10 mouse cellular contexts compared by ENCODE assay signal in the genomic region with DNA sequence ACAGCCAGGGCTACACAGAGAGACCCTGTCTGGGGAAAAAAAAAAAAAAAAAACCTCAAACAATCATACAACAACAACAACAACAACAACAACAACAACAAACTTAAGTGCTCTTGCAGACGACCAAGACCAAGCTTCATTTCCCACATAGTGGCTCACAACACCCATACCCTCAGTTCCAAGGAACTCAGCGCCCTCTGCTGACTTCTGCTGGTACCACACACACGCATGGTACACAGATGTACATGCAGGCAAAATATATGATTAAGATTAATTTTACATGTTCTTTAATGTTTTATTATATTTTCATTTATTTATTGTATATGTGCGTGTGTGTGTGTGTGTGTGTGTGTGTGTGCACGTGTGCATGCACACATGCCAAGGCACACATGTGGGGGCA. TPM values are rescaled to one million over a fixed set of nuclear protein-coding genes. Genes with fewer than 3 reads are reported as not detected.
DNase-seq lines count a peak whose midpoint lies in the region; ATAC-seq and TF ChIP-seq lines count a peak whose summit lies in the region.
"Had no signal": no experiment of that assay in that cellular context is flagged by ENCODE, and none has a peak within 500 bp of the region (broad histone marks: within the 10 kb centered on the region; RNA-seq: fewer than 3 reads in every experiment).

No protein-coding gene starts in this region.

- no peak overlapping the region for H3K9ac ChIP-seq in liver, embryonic 13.5 days
- H3K9ac ChIP-seq: heart, embryonic 13.5 days; midbrain, embryonic 12.5 days had no signal

- H3K4me3 ChIP-seq in cerebellum, adult 2 months (replicated peaks; ENCODE audit: insufficient read depth, low read depth, low read length) = no peak overlapping the region
- no peak overlapping the region for H3K4me3 ChIP-seq in layer of hippocampus, adult 2 months
- H3K4me3 ChIP-seq in liver, embryonic 13.5 days (replicated peaks) = no peak overlapping the region
- H3K4me3 ChIP-seq: heart, embryonic 13.5 days; midbrain, embryonic 12.5 days had no signal

- no peak for TF ChIP-seq POLR2A in cerebellum, adult 2 months (IDR thresholded peaks at IDR 0.05; ENCODE audit: borderline replicate concordance, insufficient read depth, low read length)

- no peak overlapping the region for H3K4me2 ChIP-seq in liver, embryonic 13.5 days
- H3K4me2 ChIP-seq: heart, embryonic 13.5 days; midbrain, embryonic 12.5 days had no signal

- TF ChIP-seq CTCF in cerebellum, adult 2 months (IDR thresholded peaks at IDR 0.05; ENCODE audit: borderline replicate concordance, insufficient read depth, low read depth, low read length) = peak; percentile 51; the same call in 1 of the 2 replicates
- TF ChIP-seq CTCF in layer of hippocampus, adult 2 months (conservative IDR thresholded peaks at IDR 0.05) = peak; percentile 66

- H3K4me1 ChIP-seq in cerebellum, adult 2 months (ENCODE audit: control insufficient read depth, insufficient read depth, low read length) = peaks cover 24% of the 10 kb centered on the region
- H3K4me1 ChIP-seq in liver, embryonic 13.5 days (replicated peaks) = peaks cover 27% of the 10 kb centered on the region

- no peaks in the 10 kb centered on the region for H3K9me3 ChIP-seq in liver, embryonic 13.5 days (replicated peaks)

- DNase-seq in cerebellum, adult 2 months = no peak
- no peak for DNase-seq in cerebellum, adult 8-10 months
- DNase-seq in layer of hippocampus, adult 2 months (ENCODE audit: low spot score in 2 of 2) = peak in 1 of 2 experiments; percentile 47
- no peak for DNase-seq in layer of hippocampus, postnatal 36 days
- peak; percentile 42 for DNase-seq in MEL-GATA-1-ER (ENCODE audit: extremely low read depth, low read depth)
- peak; percentile 45 for DNase-seq in liver, embryonic 13.5 days
- peak; percentile 75 for DNase-seq in thymus, postnatal 14 days
- no peak for DNase-seq in cerebellum, adult 11 months

- no peak for ATAC-seq in liver, embryonic 13.5 days (ENCODE audit: low read depth)

- peaks cover 17% of the 10 kb centered on the region for H3K36me3 ChIP-seq in liver, embryonic 13.5 days

- no peak overlapping the region for H3K27ac ChIP-seq in cerebellum, adult 2 months (ENCODE audit: insufficient read depth, low read length)
- no peak overlapping the region for H3K27ac ChIP-seq in layer of hippocampus, adult 2 months
- no peak overlapping the region for H3K27ac ChIP-seq in liver, embryonic 13.5 days
- H3K27ac ChIP-seq: heart, embryonic 13.5 days; midbrain, embryonic 12.5 days had no signal

- no peaks in the 10 kb centered on the region for H3K27me3 ChIP-seq in cerebellum, adult 2 months (ENCODE audit: control insufficient read depth, insufficient read depth, low read length)
- H3K27me3 ChIP-seq in liver, embryonic 13.5 days = no peaks in the 10 kb centered on the region
- H3K27me3 ChIP-seq: heart, embryonic 13.5 days; midbrain, embryonic 12.5 days had no signal

- 80% methylated on average over 5 of the region's 5 CpGs for WGBS in cerebellum, adult 2 months
- WGBS in liver, embryonic 13.5 days (ENCODE audit: insufficient replicate concordance) = 60% methylated on average over 5 of the region's 5 CpGs

RNA-seq across cellular contexts. Expression of a gene that starts 16.7 kb away (rescaled TPM):
- 4.1 and 5.0 TPM in 2 replicates for polyA plus RNA-seq in cerebellum, adult 2 months (2012; rRNA removed)
- total RNA-seq in layer of hippocampus, adult 2 months (2021) = 1 to 10 TPM; 5.4 to 5.7 TPM
- 1 to 10 TPM; 4.9 to 5.8 TPM for total RNA-seq in layer of hippocampus, postnatal 36 days (2021)
- polyA plus RNA-seq in liver, embryonic 13.5 days (2015; fragmentation: Nextera tagmentation; extraction: Ambion mirVana) = 16.6 and 17.7 TPM in 2 replicates

RNA-seq across cellular contexts. Expression of a gene that starts 17.1 kb away (rescaled TPM):
- 14.8 and 14.9 TPM in 2 replicates for polyA plus RNA-seq in cerebellum, adult 2 months (2012; rRNA removed)
- 10 to 100 TPM; 10.7 to 13.7 TPM for total RNA-seq in layer of hippocampus, adult 2 months (2021)
- 10 to 100 TPM in 1 of 2 experiments, 1 to 10 TPM in 1; 10.0 to 10.5 TPM for total RNA-seq in layer of hippocampus, postnatal 36 days (2021)
- 26.8 and 28.9 TPM in 2 replicates for polyA plus RNA-seq in liver, embryonic 13.5 days (2015; fragmentation: Nextera tagmentation; extraction: Ambion mirVana)

RNA-seq across cellular contexts. Expression of a gene that starts 26.7 kb away (rescaled TPM):
- polyA plus RNA-seq in cerebellum, adult 2 months (2012; rRNA removed) = 11.5 and 13.3 TPM in 2 replicates
- total RNA-seq in layer of hippocampus, adult 2 months (2021) = 10 to 100 TPM in 1 of 2 experiments, 1 to 10 TPM in 1; 9.1 to 10.8 TPM
- 10 to 100 TPM in 1 of 2 experiments, 1 to 10 TPM in 1; 9.2 to 10.1 TPM for total RNA-seq in layer of hippocampus, postnatal 36 days (2021)
- 1.9 and 2.1 TPM in 2 replicates for polyA plus RNA-seq in liver, embryonic 13.5 days (2015; fragmentation: Nextera tagmentation; extraction: Ambion mirVana)

RNA-seq across cellular contexts. Expression of a gene that starts 26.8 kb away (rescaled TPM):
- not detected in 2 replicates for polyA plus RNA-seq in cerebellum, adult 2 months (2012; rRNA removed)
- total RNA-seq in layer of hippocampus, adult 2 months (2021) = not detected
- not detected for total RNA-seq in layer of hippocampus, postnatal 36 days (2021)
- not detected in 2 replicates for polyA plus RNA-seq in liver, embryonic 13.5 days (2015; fragmentation: Nextera tagmentation; extraction: Ambion mirVana)
- polyA plus RNA-seq: heart, embryonic 13.5 days had no signal

RNA-seq across cellular contexts. Expression of a gene that starts 27.7 kb away (rescaled TPM):
- 64.1 and 77.2 TPM in 2 replicates for polyA plus RNA-seq in cerebellum, adult 2 months (2012; rRNA removed)
- total RNA-seq in layer of hippocampus, adult 2 months (2021) = 10 to 100 TPM; 30.0 to 34.9 TPM
- 10 to 100 TPM; 26.8 to 28.6 TPM for total RNA-seq in layer of hippocampus, postnatal 36 days (2021)
- 0.81 and 0.88 TPM in 2 replicates for polyA plus RNA-seq in liver, embryonic 13.5 days (2015; fragmentation: Nextera tagmentation; extraction: Ambion mirVana)

Comparison
In these comparisons a context has a peak if more than half of its experiments do, and no peak if none do; other contexts are left out.
1. DNase-seq: peak in MEL-GATA-1-ER (single experiment), liver, embryonic 13.5 days (single experiment) and thymus, postnatal 14 days (single experiment); none in cerebellum, adult 2 months (0 of 2), cerebellum, adult 8-10 months (single experiment), layer of hippocampus, postnatal 36 days (0 of 2) and cerebellum, adult 11 months (single experiment).